Mouse (Mus musculus) liver, embryonic 13.5 days (tissue): ENCODE measurements around the gene Ttc1. TPM values are rescaled to one million over a fixed set of nuclear protein-coding genes. Genes with fewer than 3 reads are reported as not detected.

Experiments
- ATAC-seq: fragments of 200-750 bp; cut with Nextera tagmentation; 2 replicates; pipeline ENCODE4 v1.8.0; 2017; ENCODE audit warnings: low read depth, mild to moderate bottlenecking, moderate number of reproducible peaks, moderate library complexity
- DNase-seq: peaks from one replicate; pipeline ENCODE4 v3.0.0; 2022
- H3K27ac ChIP-seq: fragments of 300-500 bp; sonication (generic); 2 replicates; pipeline ENCODE4 v1.5.1; 2015; ENCODE audit warnings: moderate library complexity, mild to moderate bottlenecking, inconsistent platforms
- H3K27me3 ChIP-seq: fragments of 300-500 bp; sonication (generic); 2 replicates; pipeline ENCODE4 v1.6.1; 2015; ENCODE audit warnings: mild to moderate bottlenecking, inconsistent platforms
- H3K36me3 ChIP-seq: fragments of 300-500 bp; sonication (generic); 2 replicates; pipeline ENCODE4 v1.6.1; 2015; ENCODE audit warnings: mild to moderate bottlenecking, inconsistent platforms
- H3K4me1 ChIP-seq: fragments of 300-500 bp; sonication (generic); replicated peaks from 2 replicates; pipeline ENCODE4 v1.6.1; 2015; ENCODE audit warnings: inconsistent platforms
- H3K4me2 ChIP-seq: fragments of 300-500 bp; sonication (generic); 2 replicates; pipeline ENCODE4 v1.6.1; 2015; ENCODE audit warnings: inconsistent platforms, mild to moderate bottlenecking, moderate library complexity
- H3K4me3 ChIP-seq: fragments of 300-500 bp; sonication (generic); replicated peaks from 2 replicates; pipeline ENCODE4 v1.5.1; 2015; ENCODE audit warnings: mild to moderate bottlenecking, inconsistent platforms
- H3K9ac ChIP-seq: fragments of 300-500 bp; sonication (generic); 2 replicates; pipeline ENCODE4 v1.6.1; 2015; ENCODE audit warnings: mild to moderate bottlenecking, inconsistent platforms
- H3K9me3 ChIP-seq: fragments of 300-500 bp; sonication (generic); replicated peaks from 2 replicates; pipeline ENCODE4 v1.6.1; 2016; ENCODE audit warnings: inconsistent platforms
- WGBS: fragments of 180-500 bp; shearing (Covaris S2); methylation state at CpG from one replicate; pipeline ENCODE4 v1.1.7; 2015; ENCODE audit not compliant: insufficient replicate concordance; 5-methylcytosine and 5-hydroxymethylcytosine counted together
- polyA plus RNA-seq: library from polyadenylated mRNA; unstranded; fragments of >200 nt; fragmentation: Nextera tagmentation; extraction: Ambion mirVana; gene quantifications from 2 replicates; pipeline ENCODE4 v1.2.1, GENCODE M21; 2015

The Ttc1 gene
- polyA plus RNA-seq, 1 experiment from 2014 or later, result 47.7 TPM

- Histone ChIP-seq H3K4me3 (peak overlapping the region; percentile 52), H3K36me3 (no peaks in the 10 kb centered on the region), H3K9me3 (no peaks in the 10 kb centered on the region), H3K27ac (no peak overlapping the region), H3K4me1 (no peaks in the 10 kb centered on the region), H3K4me2 (peak overlapping the region; percentile 63), H3K27me3 (peaks cover 20% of the 10 kb centered on the region), H3K9ac (no peak overlapping the region)
- ATAC-seq (0 out of 2 replicates have a peak, but pooled peaks have one; percentile 39), DNase-seq (peak; percentile 55)
- WGBS, result 3% methylated on average over 37 of the region's 37 CpGs
These were observed 19.3 kb upstream of the Ttc1 start for GRCm38 (mm10) chr11:43766922-43767648.

DNA sequence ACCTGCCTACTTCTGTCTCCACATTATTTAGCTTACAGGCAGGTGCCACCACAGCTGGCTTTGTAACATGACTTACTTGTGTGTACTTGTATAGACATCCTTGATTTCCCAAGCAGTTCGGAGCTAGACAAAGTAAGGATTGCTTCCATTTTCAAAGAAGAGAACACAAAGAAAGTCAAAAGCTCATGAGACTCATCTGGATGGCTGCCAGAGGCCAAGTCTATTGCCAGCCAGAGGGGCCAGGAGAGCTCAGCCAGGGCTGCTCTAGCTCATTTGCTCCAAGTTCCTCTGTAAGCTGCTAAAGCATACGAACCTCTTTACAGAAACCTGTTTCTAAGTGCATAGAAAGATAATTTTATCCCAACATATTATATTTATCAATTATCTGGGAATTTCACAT lies 10.6 kb upstream of the Ttc1 start:
- H3K36me3 ChIP-seq, result no peaks in the 10 kb centered on the region
- H3K4me1 ChIP-seq, result no peaks in the 10 kb centered on the region
- H3K9ac ChIP-seq, result no peak overlapping the region
- no peak overlapping the region for H3K4me2 ChIP-seq
- 41% methylated on average over 2 of the region's 2 CpGs for WGBS
- no peaks in the 10 kb centered on the region for H3K9me3 ChIP-seq
- H3K27ac ChIP-seq, result no peak overlapping the region
- peaks cover 7% of the 10 kb centered on the region for H3K27me3 ChIP-seq
- ATAC-seq, result no peak
- DNase-seq, result no peak
- no peak overlapping the region for H3K4me3 ChIP-seq

GRCm38 (mm10) chr11:43755411-43755810 lies 7.6 kb upstream of the Ttc1 start:
- Histone ChIP-seq H3K4me3 (no peak overlapping the region), H3K36me3 (no peaks in the 10 kb centered on the region), H3K9ac (no peak overlapping the region), H3K4me2 (no peak overlapping the region), H3K4me1 (no peaks in the 10 kb centered on the region), H3K9me3 (no peaks in the 10 kb centered on the region), H3K27me3 (peaks cover 7% of the 10 kb centered on the region), H3K27ac (no peak overlapping the region)
- WGBS, result 49% methylated on average over 5 of the region's 5 CpGs
- DNase-seq (no peak), ATAC-seq (no peak)

DNA sequence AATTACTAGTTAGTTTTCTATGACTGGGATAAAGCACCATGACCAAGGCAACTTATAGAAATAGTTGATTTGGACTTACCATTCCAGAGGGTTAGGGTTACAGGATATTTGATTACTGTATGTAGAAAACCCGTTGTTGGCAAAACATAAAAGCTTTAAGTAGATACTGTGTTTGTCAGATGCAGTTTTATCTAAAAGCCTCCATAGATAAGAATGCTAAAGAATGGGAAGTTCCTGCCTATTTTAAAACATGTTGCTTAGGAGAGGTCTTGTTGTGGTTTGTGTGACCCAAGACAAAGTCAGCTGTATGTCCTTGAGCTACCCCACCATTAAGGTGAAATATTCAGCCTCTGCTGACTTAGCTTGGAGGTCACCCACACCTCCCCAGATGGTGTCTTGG lies 6.8 kb upstream of the Ttc1 start:
- H3K36me3 ChIP-seq, result no peaks in the 10 kb centered on the region
- 40% methylated on average over 1 of the region's 1 CpGs for WGBS
- H3K27me3 ChIP-seq, result peaks cover 7% of the 10 kb centered on the region
- no peak overlapping the region for H3K4me3 ChIP-seq
- no peak overlapping the region for H3K27ac ChIP-seq
- no peaks in the 10 kb centered on the region for H3K9me3 ChIP-seq
- no peak overlapping the region for H3K9ac ChIP-seq
- ATAC-seq, result no peak
- no peak overlapping the region for H3K4me2 ChIP-seq
- H3K4me1 ChIP-seq, result no peaks in the 10 kb centered on the region
- DNase-seq, result no peak

- DNase-seq, result no peak
- 54% methylated on average over 2 of the region's 2 CpGs for WGBS
- no peak overlapping the region for H3K9ac ChIP-seq
These were observed 3.7 kb upstream of the Ttc1 start for GRCm38 (mm10) chr11:43751542-43751941.

DNA sequence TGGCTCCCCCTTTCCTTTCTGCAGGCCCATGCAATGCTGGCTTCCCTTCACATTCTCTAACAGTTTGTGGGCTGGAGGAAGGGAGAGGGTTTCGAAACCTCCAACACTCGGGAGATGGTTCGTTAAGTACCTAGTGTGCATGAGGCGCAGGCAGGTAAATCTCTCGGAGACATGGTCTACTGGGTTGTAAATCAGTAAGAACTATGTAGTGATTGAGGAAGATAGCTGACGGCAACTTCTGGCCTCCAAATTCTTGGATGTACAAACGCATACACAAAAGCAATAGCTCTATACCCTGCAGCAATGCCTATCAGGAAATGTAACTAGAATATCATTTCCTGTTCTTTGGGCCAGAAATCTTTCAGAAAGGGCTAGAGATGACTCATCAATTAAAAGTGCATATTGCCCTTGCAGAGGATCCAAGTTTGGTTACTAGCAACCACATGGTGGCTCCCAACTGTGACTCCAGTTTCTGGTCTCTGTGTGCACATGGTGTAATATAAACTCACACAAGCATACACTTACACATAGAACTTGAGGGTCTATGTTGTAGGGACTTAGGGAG lies 19.0 kb downstream of the Ttc1 start:
- Histone ChIP-seq H3K27me3 (no peaks in the 10 kb centered on the region), H3K27ac (no peak overlapping the region), H3K9me3 (no peaks in the 10 kb centered on the region), H3K4me2 (no peak overlapping the region), H3K9ac (no peak overlapping the region), H3K4me1 (peaks cover 9% of the 10 kb centered on the region), H3K4me3 (no peak overlapping the region), H3K36me3 (peaks cover 51% of the 10 kb centered on the region)
- whole genome bisulfite sequencing, result 28% methylated on average over 7 of the region's 7 CpGs
- no peak for DNase-seq
- no peak for ATAC-seq

More at GRCm38 (mm10) chr11:43751542-43751941, 3.7 kb upstream of the Ttc1 start:
- Histone ChIP-seq H3K36me3 (no peaks in the 10 kb centered on the region), H3K4me2 (no peak overlapping the region), H3K27ac (no peak overlapping the region), H3K9me3 (no peaks in the 10 kb centered on the region), H3K4me3 (no peak overlapping the region), H3K27me3 (peaks cover 7% of the 10 kb centered on the region), H3K4me1 (peaks cover 8% of the 10 kb centered on the region)
- ATAC-seq, result no peak

DNA sequence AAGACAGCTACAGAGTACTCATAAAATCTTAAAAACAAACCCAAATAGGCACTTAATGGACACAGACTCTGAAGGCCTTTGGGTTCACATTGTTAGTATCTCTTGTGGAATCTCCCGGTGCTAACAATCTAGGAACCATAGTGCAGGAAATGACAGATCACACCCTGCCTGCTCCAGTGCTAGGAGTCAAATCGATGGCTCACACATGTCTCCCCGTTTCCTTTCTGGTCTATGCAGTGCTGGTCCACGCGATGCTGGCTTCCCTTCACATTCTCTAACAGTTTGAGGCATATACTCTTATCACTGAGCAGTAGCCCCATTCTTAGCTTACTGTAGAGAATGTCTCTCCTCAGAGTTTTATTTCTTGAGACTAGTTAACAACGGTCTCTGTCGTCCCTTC lies 20.0 kb downstream of the Ttc1 start:
- Histone ChIP-seq H3K36me3 (peaks cover 44% of the 10 kb centered on the region), H3K27me3 (no peaks in the 10 kb centered on the region), H3K9ac (no peak overlapping the region), H3K4me3 (no peak overlapping the region), H3K9me3 (no peaks in the 10 kb centered on the region), H3K4me1 (peaks cover 9% of the 10 kb centered on the region), H3K4me2 (no peak overlapping the region), H3K27ac (no peak overlapping the region)
- ATAC-seq (peak; percentile 65), DNase-seq (no peak)
- 16% methylated on average over 7 of the region's 7 CpGs for WGBS

DNA sequence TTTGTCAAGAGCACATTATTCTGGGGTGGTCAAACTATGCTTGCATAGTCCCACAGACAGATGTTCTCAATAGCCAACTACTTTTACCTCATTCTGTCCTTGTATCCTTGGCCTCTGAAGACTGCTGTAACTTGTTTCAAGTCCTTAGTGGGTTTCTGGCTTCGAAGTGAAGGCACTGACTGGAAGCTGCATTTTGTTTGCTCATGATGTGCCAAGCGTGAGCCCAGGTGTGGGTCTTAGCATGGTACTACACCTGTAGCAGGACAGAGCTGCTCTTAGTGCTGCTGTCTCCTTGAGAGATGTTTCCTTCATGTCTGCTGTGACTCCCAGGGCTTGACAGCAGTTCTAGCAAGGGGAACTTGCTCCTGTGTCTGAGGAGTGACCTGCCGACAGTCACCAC lies 24.4 kb downstream of the Ttc1 start:
- H3K4me1 ChIP-seq, result peaks cover 1% of the 10 kb centered on the region; the same call in 1 of the 2 replicates
- H3K4me3 ChIP-seq, result no peak overlapping the region
- ATAC-seq (no peak), DNase-seq (no peak)
- WGBS, result 81% methylated on average over 3 of the region's 3 CpGs
- H3K4me2 ChIP-seq, result no peak overlapping the region
- H3K36me3 ChIP-seq, result peaks cover 36% of the 10 kb centered on the region
- no peak overlapping the region for H3K27ac ChIP-seq
- no peaks in the 10 kb centered on the region for H3K27me3 ChIP-seq
- no peak overlapping the region for H3K9ac ChIP-seq
- H3K9me3 ChIP-seq, result no peaks in the 10 kb centered on the region

GRCm38 (mm10) chr11:43712178-43712577 lies 35.6 kb downstream of the Ttc1 start:
- H3K4me2 ChIP-seq, result no peak overlapping the region
- H3K36me3 ChIP-seq, result peaks cover 23% of the 10 kb centered on the region
- H3K9me3 ChIP-seq, result no peaks in the 10 kb centered on the region
- H3K4me3 ChIP-seq, result no peak overlapping the region
- peaks cover 5% of the 10 kb centered on the region for H3K4me1 ChIP-seq
- no peak for DNase-seq
- 82% methylated on average over 4 of the region's 4 CpGs for WGBS
- no peaks in the 10 kb centered on the region for H3K27me3 ChIP-seq
- H3K9ac ChIP-seq, result no peak overlapping the region
- ATAC-seq, result no peak
- no peak overlapping the region for H3K27ac ChIP-seq

DNA sequence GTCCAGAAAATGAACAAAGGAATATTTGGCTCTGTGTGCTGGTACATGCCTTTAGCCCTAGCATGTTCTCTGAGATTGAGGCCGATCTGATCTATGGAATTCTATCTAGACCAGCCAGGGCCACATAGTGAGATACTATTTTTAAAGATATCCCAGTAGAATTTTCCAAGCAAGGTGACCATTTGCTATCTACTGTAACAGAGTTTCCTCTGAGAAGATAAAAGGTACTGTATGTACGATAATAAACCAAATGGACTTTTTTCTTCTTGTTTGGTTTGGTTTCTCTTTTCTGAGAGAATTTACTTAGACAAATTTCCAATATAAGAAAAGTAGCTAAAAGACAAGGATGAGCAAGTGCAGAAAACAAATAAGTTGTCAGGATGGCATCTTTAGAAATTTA lies 39.4 kb downstream of the Ttc1 start:
- ATAC-seq, result no peak
- Histone ChIP-seq H3K36me3 (peaks cover 41% of the 10 kb centered on the region), H3K27me3 (no peaks in the 10 kb centered on the region), H3K4me2 (no peak overlapping the region), H3K9ac (no peak overlapping the region), H3K4me1 (peaks cover 5% of the 10 kb centered on the region), H3K4me3 (no peak overlapping the region), H3K9me3 (no peaks in the 10 kb centered on the region), H3K27ac (no peak overlapping the region)
- no peak for DNase-seq
- WGBS, result 57% methylated on average over 2 of the region's 2 CpGs

DNA sequence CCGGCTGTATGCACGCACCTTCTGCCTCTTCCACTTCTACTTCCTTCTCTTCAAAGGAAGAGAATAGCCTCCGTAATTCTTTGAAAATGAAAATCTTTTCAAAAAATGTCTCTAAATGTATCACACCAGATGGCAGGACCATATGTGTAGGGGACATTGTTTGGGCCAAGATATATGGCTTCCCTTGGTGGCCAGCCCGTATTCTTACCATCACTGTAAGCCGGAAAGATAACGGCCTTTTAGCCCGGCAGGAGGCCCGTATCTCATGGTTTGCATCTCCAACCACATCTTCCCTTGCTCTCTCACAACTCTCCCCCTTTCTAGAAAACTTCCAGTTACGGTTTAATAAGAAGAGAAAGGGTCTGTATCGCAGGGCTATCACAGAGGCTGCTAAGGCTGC lies 42.1 kb downstream of the Ttc1 start:
- H3K4me1 ChIP-seq, result peaks cover 5% of the 10 kb centered on the region
- no peak overlapping the region for H3K4me3 ChIP-seq
- DNase-seq (no peak), ATAC-seq (no peak)
- H3K4me2 ChIP-seq, result no peak overlapping the region
- peaks cover 41% of the 10 kb centered on the region for H3K36me3 ChIP-seq
- H3K27me3 ChIP-seq, result no peaks in the 10 kb centered on the region
- H3K27ac ChIP-seq, result no peak overlapping the region
- no peaks in the 10 kb centered on the region for H3K9me3 ChIP-seq
- H3K9ac ChIP-seq, result no peak overlapping the region
- 79% methylated on average over 10 of the region's 10 CpGs for WGBS

GRCm38 (mm10) chr11:43703552-43703951 lies 44.3 kb downstream of the Ttc1 start:
- peaks cover 46% of the 10 kb centered on the region for H3K36me3 ChIP-seq
- H3K9me3 ChIP-seq, result no peaks in the 10 kb centered on the region
- DNase-seq (no peak), ATAC-seq (no peak)
- no peak overlapping the region for H3K27ac ChIP-seq
- no peak overlapping the region for H3K4me3 ChIP-seq
- H3K9ac ChIP-seq, result no peak overlapping the region
- H3K4me1 ChIP-seq, result peaks cover 13% of the 10 kb centered on the region
- WGBS, result 54% methylated on average over 1 of the region's 1 CpGs
- H3K4me2 ChIP-seq, result no peak overlapping the region
- no peaks in the 10 kb centered on the region for H3K27me3 ChIP-seq
